Mouse (Mus musculus): Measurements from ENCODE around the gene Ugt1a10.
"Not testable (repeated sequence)": the region's sequence is repeated elsewhere in the genome, so short reads cannot be mapped to it uniquely, and the experiment has no call there.

Gene Ugt1a10

DNA sequence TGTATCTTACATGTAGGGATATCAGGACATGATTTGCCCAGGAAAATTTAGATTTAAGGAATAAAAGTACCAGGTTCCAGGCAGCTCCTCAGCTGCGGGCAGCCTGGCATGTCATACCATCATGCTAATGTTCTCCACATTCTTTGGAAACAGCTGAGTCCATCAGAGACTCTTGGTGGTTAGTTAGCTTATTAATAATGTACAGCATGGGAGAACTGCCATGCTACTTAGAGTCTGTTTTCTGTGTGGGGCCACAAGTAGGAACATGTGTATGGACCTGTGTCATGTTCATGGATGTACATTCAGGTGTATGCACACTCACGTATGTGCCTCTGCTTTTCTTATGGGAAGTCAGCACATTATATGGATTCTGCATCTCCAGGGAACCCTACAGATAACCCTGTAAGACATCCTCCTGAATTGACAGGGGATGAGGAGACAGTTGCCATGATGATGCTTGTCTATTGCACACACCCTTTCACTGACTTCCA, 159.3 kb downstream of the Ugt1a10 start:
- peak; percentile 12 for DNase-seq (ENCODE audit: low read depth, low spot score)

DNA sequence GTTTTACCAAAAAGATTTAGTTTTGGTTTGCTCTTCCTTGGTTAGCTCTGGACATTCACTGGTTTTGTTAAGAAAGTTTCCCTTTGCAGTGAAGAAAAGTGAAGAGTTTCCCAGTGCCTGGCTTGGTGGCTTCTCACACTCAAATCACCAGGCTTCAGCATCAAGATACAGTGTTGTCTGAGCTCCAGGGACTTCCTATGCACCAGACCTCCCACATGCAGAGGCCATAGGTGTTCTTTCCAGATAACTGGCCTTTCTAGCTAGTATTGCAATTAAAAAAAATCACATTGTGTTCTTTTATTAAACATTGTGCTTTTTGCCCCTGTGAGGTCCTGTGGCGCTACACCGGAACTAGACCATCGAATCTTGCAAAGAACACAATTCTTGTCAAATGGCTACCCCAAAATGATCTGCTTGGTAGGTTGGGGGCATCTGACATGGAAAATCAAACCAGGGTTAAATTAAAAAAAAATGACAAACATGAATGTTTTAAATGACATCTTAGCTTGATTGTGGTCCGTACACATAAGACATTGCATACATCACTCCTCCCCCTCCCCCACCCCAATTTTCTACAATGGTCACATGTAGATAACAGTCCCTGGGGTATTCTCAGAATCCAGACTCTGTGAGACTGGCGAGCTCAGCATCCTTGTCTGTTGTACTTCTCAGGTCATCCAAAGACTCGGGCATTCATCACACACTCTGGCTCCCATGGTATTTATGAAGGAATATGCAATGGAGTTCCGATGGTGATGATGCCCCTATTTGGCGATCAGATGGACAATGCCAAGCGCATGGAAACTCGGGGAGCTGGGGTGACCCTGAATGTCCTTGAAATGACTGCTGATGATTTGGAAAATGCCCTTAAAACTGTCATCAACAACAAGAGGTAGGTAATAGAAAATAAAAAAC, 160.5 kb downstream of the Ugt1a10 start:
- peak; percentile 14 for DNase-seq (ENCODE audit: low read depth, low spot score)

DNA sequence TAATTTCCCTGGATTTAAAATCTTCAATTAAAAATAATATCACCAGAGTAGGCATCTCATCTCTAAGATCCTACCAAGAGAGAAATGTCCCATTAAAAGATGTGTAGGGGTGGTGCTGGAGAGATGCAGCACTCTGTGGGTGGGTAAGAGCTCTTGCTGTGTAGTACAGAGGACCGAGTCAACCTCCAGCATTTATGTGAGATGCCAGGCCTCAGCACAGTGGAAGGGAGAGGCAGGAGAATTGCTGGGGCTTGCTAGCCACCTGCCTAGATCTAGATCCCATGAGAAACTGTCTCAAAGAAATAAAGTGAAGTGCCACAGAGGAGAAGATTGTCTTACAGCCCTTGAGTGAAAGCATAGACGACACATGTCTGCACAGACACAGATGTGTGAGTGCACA, 161.4 kb downstream of the Ugt1a10 start:
- peak; percentile 10 for DNase-seq (ENCODE audit: low read depth, low spot score)

DNA sequence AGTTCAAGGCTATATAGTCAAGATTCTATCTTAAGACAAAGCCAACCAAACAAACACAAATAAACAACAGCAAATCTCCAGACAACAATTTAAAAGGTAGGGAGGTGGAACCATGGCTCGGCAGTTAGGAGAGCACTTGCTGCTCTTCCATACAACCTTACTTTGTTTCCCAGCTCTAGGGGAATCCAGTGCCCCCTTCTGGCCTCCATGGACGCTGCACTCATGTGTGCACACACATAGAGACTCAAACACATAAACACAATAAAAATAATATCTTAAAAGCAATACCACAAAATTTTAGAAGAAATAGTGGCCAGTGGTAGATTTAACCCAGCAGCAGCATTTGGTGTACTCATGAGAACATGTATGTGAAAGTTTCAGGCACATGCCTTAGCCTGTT, 162.0 kb downstream of the Ugt1a10 start:
- DNase-seq (ENCODE audit: low read depth, low spot score): peak; percentile 28

DNA sequence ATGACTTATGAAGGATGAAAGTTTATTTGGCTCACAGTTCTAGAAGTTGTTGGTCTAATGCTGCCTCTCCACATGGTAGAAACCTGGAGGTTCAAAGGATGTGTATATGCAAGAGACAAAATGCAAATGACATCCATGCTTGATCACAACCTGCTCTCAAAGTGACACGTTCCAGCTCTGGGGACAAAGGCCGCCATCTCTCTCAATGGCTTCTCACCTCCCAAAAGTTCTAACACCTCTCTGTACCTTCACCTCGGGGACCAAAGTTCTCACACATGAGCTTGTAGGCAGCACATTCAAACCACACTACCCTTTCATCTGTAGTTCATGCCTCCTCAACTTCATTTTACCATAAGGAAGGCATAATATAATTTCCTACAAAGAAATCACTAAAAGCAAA, 162.4 kb downstream of the Ugt1a10 start:
- peak; percentile 24 for DNase-seq (ENCODE audit: low read depth, low spot score)

DNA sequence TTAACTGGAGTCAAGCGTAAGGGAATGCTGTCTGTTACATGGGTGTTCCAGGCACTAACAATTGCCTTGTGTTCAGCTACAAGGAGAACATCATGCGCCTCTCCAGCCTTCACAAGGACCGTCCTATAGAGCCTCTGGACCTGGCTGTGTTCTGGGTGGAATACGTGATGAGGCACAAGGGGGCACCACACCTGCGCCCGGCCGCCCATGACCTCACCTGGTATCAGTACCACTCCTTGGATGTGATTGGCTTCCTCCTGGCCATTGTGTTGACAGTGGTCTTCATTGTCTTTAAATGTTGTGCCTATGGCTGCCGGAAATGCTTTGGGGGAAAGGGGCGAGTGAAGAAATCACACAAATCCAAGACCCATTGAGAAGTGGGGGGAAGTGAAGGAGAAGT, 162.9 kb downstream of the Ugt1a10 start:
- peak; percentile 16 for DNase-seq (ENCODE audit: low read depth, low spot score)

DNA sequence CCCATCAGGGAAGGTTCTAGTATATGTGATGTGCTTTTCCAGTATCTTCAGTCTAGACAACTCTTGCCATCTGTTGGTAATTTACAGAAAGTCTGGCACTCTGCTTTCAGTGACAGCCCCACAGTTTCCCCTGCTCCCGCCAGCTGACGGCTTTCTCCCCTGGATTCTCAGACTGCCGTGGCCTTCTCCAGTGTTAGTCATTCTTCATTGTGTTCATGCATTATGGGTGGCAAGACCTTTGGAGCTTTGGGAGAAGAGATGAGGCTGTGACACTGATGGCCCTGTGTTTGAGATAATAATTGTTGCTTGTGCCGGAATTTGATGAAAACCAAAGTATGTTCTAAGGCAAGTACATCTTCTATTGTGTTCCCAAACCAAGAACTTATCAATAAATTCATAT, 163.4 kb downstream of the Ugt1a10 start:
- DNase-seq (ENCODE audit: low read depth, low spot score): peak; percentile 5

DNA sequence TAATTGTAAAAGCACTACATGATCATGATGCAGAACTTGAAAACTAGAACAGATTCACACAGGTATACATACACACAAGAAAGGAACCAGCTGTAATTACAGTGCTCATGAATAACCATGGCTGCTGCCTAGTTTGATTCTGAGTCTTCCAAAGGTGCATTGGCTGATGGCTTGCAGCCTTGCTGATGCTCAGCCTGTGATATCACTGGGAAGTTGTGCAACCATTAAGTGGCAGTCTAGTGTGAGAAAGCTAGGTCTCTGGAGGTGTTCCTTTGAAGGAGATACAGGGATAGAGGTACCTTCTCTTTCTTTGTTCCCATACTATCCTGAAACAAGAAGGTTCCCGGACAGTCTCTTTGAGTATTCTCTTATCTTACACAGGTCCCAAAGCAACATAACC, 163.9 kb downstream of the Ugt1a10 start:
- DNase-seq (ENCODE audit: low read depth, low spot score): peak; percentile 23

DNA sequence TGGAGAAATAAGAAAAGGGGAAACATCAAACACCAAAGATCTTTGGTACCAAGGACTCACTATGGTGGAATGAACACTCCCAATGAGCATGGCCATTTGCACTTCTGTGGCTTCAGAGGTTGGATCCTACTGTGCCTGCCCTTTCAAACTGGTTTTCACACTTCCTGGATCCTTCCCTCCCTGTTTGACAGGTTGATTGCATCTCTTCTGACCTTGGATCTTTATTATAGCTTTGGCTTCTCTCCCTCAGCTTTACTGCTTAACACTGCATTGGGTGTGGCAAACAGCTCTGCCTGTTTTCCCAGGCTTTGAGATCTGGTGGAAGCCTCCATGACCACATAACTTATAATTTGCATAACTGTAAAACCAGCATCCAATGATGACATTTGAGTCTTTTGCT, 165.1 kb downstream of the Ugt1a10 start:
- peak; percentile 16 for DNase-seq (ENCODE audit: low read depth, low spot score)

DNA sequence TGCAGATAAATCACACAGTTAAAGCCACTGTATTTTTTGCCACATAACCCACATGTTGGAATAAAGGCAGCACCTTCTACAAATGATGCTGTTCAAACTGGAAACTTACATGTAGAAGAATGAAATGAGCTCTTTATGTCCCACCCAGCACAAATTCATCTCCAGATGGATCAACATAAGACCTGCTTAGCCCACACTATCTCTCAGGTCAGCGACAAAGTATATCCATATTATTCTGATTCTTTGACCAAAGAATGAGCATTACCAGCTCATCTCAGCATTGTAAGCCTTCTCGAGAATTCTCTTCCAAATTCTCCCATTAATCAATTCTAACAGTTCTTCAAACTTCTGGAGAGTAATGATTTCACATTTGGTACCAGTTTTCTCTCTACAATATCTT, 167.0 kb downstream of the Ugt1a10 start:
- peak; percentile 7 for DNase-seq (ENCODE audit: low read depth, low spot score)

DNA sequence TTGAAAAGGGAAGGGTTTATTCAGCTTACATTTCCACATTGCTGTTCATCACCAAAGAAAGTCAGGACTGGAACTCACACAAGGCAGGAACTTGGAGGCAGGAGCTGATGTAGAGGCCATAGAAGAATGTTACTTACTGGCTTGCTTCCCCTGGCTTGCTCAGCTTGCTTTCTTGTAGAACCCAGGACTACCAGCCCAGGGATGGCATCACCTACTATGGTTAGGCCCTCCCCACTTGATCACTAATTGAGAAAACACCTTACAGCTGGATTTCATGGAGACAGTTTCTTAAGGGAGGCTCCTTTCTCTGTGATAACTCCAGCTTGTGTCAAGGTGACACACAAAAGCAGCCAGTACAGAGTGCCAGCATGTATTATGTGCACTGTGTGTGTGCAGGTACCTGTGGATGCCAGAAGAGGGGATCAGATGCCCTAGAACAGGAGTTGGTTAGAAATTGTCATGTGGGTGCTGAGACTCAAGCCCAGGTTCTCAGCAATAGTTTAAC, 167.9 kb downstream of the Ugt1a10 start:
- peak; percentile 15 for DNase-seq (ENCODE audit: low read depth, low spot score)

DNA sequence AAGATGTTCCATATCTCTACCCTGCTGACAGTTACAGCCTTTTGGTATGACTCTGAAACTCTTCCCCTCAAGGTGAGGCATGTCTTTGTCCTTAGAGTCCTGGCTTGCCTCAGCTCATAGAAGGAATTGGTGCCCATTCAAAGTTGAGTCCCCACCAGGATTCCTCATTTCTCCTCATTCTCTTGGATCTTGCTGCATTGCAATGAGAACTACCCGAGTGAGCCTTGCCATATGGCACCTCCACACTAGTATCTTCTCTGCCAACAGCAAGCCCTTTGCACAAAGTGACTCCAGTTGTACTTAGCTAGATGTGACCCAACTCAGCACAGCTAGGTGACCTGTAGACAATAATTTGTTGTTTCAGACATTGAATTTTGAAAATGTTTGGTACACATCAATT, 168.4 kb downstream of the Ugt1a10 start:
- peak; percentile 24 for DNase-seq (ENCODE audit: low read depth, low spot score)

DNA sequence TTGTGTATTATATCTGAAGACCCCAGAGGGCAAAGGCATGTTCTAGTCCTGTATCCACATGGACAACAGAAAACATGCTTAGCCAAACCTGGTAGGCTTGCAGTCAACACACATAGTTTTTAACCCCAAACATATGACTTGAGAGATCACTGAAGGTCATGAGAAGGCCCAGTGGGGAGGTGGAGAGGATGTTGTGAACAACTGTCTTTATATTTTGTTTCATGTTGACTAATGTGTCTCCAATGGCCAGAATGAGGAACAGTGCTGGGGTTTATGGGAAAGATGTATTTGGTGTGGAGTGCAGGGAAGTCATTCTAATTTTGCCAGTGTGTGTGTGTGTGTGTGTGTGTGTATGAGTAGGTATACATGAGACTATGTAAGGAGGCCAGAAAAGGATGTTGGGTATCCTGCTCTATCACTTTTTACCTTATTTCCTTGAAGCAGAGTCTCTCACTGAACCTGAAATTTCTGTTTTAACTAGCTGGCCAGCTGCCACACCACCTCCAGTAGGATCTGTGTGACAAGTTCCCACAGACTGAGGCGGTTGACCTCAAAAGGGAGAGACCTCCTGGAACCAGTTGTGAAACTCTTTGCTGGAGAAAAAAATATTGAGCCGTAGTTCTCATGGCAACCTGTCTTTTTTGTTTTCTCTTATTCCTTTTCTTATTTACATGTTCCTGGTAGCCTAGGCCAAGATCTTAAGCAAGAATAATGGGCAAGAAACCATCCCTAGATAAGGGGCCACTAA, 169.0 kb downstream of the Ugt1a10 start:
- DNase-seq (ENCODE audit: low read depth, low spot score): peak; percentile 29

DNA sequence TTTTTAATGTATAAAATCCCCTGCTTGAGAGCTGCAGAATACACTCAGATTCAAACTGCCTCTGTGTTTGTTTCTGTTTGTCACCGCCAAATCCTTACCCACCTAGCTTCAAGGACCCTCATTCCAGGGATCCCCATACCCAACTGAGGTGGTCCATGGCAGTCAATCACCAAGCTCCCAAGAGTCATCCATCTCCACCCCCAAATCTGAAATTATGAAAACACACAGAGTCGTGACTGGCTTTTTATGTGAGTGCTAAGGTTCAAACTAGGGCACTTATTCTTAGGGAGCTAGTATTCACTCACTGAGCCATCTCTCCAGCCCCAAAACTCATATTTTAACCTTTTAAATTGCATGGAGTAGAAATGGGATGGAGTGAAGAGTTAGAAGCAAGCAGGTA, 170.1 kb downstream of the Ugt1a10 start:
- DNase-seq (ENCODE audit: low read depth, low spot score): not testable (repeated sequence)

DNA sequence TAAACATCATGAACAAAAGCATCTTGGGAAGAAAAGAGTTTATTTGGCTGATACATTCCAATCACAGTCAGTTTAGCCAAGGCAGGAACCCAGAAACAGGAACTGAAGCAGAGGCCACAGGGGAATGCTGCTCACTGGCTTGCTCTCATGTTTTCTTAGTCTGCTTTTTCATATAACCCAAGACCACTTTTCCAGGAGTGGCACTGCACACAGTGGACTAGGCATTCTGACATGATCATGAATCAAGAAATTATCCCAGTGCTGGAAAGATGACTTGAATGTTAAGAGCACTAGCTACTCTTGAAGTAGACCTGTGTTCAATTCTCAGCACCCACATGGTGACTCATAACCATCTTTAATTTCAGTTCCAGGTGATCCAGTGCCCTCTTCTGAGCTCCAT, 170.6 kb downstream of the Ugt1a10 start:
- no peak for DNase-seq (ENCODE audit: low read depth, low spot score)

DNA sequence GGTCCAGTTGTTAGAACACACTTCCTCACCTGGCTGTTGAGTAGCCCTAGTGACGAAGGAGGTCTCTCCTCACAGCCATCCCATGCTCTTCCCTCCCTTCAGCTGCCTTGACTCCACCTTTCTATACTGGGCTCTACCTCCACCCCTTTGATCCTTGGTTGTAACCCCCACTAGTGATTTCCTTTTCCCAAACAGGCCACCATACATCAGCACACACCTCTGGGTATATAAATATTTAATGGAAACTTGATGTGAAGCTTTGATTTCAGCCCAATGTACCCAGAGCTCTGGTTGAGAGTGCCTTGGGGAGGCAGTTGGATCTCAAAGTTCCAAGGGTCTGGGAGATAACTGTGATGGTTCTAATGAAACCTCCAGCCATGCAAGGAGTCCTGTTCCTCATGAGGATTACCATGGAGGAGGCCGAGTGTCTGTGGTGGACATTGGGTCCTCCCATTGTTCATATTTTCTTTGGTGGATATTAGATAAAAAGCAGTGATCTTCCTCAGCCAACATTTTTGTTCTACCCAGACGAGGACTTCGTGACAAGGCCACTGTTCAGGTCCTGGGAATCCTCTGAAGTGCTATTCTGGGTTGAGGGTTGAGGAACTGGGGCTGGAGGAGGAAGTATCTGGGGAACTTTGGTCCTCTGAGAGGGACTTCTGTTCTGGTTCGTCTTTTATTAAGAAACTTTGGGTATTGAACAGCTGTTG, 171.6 kb downstream of the Ugt1a10 start, which contains the start of gene Mroh2a:
Mroh2a (plus strand) TSS at position 317 of the 710 bp plus-strand sequence.
- DNase-seq (ENCODE audit: low read depth, low spot score): no peak

DNA sequence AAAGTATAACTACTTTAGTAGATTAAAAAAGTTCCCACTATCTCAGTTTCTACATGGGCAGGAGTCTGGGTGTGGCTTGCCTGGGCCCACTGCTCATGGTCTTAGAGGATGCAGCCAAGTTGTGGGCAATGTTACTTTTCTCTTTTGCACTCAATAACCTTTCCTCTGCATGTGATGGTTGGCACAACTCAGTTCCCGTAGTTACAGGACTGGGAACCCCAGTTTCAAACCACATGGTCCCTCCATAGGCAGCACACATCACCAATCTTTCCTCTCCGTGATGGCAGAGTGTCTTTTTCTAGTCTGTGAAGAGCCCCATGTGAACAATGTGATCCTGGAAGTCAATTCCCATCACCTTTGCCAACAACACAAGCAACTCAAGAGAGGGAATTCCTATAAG, 172.3 kb downstream of the Ugt1a10 start:
- DNase-seq (ENCODE audit: low read depth, low spot score): no peak

DNA sequence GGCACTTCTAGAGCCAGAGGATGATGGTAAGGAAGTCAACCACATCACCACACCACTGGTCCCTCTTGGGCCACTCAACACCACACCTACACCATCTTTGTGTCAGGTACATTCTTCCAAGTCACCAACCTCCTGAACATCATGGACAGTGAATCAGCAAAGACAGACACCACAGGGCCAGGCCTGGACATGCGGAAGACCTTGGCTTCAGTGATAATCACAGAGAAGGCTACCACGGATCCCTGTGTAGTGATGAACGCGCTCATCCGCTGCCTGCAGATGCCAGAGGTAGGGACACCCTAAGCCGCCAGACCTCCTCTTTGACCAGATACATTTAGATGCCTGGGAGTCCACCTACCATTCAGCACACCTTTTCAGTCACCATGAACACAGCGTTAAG, 172.9 kb downstream of the Ugt1a10 start:
- DNase-seq (ENCODE audit: low read depth, low spot score): no peak

DNA sequence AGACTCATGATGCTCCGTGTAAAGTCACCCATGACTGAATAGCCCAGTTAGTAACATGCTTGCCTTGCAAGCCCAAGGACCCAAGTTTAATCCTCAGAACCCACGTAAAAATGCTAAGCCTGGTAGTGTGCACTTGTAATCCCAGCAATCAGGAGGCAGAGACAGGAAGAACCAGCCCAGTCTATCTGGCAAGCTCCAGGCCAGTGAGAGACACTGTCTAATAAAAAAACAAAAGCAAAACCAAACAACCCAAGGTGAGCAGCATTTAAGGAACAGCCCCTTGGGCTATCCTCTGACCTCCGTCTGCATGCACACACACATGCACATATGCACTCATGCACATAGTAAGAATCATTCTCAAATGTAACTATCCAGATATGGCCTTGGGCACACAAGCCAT, 174.4 kb downstream of the Ugt1a10 start:
- no peak for DNase-seq (ENCODE audit: low read depth, low spot score)

DNA sequence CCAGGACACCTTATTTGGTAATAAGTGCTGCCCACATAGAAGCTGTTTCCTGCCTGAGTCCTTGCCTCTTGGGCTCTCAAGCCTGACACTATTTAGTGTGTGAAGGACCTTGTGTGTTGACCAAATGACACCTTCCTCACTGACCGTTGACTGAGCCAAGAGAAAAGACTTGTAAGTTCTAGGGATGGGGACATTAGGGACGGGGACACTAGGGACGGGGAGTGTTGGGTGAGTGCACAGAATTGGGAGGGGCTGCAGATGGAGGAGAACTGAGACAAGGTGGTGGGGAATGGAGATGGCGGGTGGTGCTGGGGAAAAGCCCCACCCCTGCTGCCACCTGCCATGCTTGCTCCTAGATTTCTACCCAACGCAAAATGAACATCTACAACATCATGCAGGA, 174.8 kb downstream of the Ugt1a10 start:
- DNase-seq (ENCODE audit: low read depth, low spot score): no peak

DNA sequence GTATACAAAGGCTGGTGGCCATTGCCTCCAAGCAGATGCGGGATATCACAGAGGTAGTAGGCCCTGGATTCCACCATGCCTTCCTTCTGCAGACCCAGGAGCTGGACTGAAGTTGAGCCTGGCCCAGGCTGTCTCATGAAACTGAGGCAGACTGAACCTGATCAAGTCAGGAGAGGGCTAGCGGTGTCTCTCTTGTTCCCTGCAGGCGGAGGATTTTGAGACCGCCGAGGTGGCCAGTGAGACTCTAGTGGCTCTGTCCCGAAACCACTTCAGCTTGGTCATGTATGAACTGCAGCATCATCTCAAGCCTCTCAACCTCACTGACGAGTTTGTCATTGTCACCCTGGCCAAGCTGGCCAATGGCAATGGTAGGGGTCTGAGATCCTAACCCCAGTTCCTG, 175.2 kb downstream of the Ugt1a10 start:
- no peak for DNase-seq (ENCODE audit: low read depth, low spot score)

Measured in CD4-positive helper T cell, adult 2 months (primary cell).